Mouse (Mus musculus): ENCODE measurements at regions not wholly inside any gene's neighbourhood (a gene's known extent, or its start where the extent isn't known, plus 50 kb on each side); places are given as distances from the start of the nearest gene placed in this dataset.

- no peak for DNase-seq
These were observed 236.0 kb downstream of the Gm11011 start for GRCm38 (mm10) chr2:169351547-169351946.

DNA sequence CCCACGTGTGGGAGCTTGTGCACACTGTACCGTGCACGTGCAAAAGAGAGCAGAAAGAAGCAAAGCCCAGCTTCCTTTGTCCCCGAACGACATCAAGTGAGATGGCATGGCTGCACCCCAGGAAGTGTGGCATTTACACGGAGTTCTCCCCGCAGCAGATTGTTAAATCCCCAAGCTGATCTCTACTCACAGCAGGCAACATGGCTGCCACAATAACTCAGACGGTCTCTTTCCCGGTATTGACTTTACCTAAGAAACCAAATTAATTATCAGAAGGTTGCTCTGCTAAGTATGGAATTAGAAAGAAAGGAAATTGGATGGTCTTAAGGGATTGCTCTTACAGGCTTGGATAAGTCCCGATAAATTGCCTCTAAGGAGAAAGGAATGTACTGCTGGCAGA lies 241.4 kb downstream of the Gm11011 start:
- DNase-seq = no peak

DNA sequence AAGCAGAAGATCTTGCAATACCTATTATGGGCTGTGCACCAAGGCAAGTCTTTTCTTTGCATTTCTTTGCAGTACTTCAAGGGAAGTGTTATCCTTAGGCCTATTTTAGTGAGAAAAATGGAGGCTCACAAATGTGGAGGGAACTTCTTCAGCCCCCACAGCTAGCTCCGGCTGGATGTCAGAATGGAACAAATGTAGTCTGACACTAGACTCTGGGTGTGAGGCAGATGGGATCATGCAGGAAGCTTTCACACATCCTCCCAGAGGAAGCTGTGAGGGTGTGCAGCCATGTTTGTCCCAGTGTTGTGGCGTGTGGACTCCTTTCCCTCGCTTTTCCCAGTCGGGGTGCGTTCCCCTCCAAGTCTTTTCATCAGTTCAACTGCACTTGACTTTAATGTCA lies 268.0 kb downstream of the Gm11011 start:
- no peak for DNase-seq

DNA sequence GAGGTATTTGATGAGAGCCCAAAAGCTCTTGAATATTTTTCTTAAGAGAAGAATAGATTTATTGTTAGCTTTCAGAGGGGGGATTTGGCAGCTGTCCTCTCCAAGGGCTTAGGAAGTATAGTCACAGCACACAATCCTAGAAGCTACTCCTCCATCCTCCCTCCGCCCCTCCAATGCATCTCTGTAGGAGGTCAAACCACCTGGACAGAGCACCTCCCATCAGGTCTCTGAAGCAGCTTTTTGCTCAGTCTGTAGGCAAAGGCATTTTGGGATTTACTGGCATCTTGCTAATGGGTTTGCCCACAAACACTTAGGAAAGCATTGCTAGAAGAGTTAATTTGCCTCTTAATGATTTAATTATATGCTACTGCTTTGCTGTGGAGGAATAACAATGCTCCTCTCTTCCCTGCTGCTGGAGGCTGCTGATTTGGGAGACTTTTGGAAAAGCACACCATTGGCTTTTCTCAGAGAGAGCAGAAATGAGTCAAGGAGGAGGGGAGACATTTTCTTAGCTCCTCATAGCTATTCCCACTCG lies 273.1 kb downstream of the Gm11011 start:
- no peak for DNase-seq

DNA sequence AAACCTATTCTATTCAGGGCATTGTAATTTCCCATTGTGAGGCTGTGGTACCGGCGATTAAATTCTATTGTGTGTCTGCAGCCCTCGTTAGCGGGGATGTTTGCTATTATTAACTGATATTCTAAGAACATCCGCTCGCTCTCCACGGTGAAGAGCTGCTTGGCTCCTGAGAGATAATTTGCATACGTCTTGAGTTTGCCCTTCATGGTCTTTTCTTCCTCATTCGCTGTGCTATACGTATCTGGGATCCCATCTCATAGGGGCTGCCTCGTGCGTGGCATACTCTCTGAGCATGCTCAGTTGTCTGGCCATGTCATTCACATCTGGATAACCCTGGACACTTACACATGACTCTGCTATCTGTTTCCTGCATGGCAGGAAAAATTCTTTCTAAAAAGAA lies 275.7 kb downstream of the Gm11011 start:
- no peak for DNase-seq

GRCm38 (mm10) chr2:169311356-169311755 lies 276.2 kb downstream of the Gm11011 start:
- no peak for DNase-seq

DNA sequence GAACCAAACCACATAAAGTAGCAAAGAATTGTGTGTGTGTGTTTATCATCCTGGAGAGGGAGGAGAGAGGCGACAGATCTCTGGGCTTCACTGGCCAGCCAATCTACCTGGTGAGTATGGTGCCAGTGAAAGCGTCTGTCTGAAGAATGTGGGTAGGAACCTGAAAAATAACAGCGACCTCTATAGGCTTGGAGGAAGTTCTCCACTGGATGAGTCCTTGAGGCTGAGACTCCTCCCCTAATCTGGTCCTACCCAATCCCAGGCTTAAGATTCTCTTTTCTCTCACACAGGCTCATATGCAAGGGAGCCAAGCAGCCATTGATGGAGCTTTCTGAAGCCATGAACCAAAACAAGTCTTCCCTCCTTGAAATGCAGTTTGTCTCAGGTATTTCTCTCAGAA lies 283.2 kb downstream of the Gm11011 start:
- DNase-seq = no peak

- DNase-seq = no peak
These were observed 286.6 kb downstream of the Gm11011 start for GRCm38 (mm10) chr2:169300966-169301365.

DNA sequence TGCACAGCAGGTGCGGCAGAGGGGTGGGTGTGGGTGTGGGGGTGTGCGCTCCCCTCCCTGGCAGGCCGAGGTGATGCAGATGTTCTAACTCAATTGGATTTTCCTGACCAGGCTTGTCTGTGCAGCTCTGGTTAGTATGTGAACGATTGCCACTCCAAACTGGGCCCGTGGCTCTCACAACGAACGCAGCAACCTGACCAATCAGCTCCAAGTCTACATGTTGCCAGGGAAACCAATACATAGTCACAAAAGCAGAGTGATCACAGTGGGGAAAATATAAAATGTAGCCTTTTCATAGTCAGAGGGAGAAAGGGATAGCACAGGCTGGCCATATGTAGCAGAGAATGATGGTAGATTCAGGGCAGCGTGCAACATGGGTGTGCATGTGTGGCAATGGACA lies 287.1 kb downstream of the Gm11011 start:
- no peak for DNase-seq

- DNase-seq = peak; percentile 13 to 37
These were observed 289.5 kb downstream of the Gm11011 start for GRCm38 (mm10) chr2:169297841-169298627.

DNA sequence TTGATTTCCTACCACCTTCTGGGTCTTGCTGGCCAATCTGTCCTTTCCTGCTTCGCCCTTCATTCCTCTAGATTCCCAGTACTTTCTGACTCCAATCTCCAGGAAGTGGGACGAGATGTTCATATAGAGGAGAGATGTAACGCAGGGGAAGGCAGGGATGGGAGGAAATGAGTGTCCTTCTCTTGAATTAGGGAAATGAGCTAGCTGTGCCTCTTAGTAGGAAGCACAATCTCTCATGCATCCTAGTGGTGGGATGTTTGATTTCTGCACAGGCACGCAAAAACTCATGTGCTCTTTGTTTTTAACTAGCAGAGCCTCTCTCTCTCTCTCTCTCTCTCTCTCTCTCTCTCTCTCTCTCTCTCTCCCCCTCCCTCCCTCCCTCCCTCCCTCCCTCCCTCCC lies 290.3 kb downstream of the Gm11011 start:
- DNase-seq = no peak

DNA sequence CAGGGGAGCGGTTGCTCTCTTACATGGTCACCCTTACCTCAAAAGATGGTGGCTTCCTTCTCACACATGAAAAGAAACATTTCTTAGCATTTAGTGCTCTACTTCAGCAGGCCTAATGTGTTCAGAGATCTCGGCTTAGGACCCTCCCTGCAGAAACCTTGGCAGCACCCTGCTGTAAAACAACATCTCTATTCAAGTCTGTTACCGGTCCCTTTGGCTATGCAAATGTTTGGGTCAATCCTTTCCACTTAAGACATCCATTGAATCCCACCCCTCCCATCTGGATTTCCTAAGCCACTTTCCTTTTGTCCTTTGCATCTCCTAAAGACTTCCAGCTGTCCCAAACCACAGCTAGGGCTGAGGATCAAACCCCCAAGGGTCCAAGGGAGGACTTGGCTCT lies 294.2 kb downstream of the Gm11011 start:
- no peak for DNase-seq

GRCm38 (mm10) chr2:169288891-169289605 lies 298.5 kb downstream of the Gm11011 start:
- DNase-seq = no peak

GRCm38 (mm10) chr2:169286701-169287100 lies 300.8 kb downstream of the Gm11011 start:
- no peak for DNase-seq

DNA sequence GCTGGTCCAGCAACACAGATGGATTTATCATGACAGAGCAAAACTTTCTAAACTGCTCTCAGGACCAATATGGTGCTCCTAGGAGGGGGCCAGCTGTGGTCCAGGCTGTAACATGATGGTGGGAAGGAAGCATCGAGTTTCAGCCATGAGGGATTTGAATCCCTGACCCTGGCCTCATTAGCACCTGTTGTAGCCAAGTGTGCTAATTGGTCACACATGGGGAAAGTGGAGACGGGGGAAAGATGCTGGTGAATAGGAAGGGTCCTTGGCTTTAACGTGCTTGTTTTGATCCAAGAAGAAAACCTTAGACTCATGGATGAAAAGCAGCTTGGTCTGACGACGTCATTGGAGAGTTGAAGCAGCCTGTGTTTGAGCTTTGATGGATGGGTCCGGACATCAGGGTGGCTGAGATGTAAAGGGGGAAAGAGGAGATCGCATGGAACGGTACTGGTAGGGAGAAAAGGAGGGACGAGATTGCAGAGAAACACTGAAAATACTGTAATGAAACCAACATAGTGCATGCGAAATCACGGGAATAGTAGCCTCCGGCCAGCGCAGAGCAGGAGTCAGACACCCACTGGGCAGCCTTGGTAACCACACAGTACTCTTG lies 304.9 kb downstream of the Gm11011 start:
- DNase-seq = no peak

DNA sequence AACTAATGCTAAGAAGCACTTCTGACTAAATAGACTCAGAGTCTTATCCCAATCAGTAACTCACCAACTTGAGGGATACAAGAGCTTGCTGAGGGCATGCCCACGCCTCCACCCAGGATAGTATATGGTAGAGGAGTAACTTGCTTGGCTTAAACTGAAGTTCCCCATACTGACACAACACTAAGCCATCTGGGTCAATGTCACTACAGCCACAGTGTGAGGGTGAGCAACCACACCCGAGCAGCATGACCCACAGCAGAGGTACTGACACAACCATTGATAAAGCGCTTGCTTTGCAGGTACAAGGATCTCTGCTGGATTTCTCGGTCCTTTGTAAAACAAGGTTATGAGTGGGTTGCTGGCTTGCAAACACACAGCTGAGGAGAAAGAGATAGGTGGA lies 312.2 kb downstream of the Gm11011 start:
- no peak for DNase-seq

DNA sequence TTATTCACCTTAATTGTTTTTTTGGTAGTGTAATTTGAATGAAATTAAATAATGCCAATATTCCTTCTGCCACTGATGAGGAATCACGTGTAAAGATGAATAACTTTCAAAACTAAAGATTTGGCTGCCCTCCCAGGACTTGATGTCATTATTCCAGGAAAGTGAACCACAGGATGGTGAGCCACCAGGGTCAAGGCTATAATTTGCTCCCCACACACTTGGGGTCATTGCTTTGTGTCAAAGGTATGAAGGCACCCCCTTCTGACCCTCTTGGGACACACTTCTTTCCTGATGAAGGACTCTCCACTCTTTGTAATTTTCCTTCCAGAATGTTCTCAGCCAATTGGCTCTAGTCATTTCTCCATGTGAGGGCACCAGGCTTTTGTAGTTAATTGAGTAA lies 313.4 kb downstream of the Gm11011 start:
- no peak for DNase-seq

DNA sequence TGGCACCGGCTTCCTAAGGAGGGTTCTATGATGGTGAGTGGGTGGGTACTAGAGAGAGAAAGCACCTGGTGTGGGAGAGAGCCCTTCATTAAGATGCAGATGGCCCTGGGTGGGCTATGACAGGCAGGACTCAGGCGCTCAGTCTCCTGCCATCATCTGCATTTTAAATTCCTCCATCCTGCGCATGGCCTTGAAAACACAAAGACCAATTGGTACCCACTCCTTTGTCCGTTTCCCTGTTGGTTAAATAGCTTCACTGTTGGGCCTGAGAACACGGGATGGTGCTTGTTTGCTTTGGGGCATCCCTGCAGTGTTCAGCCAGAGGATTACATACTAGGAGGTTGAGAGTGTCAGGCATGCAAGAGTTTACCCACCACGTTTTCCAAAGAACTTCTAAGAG lies 314.9 kb downstream of the Gm11011 start:
- no peak for DNase-seq

GRCm38 (mm10) chr2:169272018-169272417 lies 315.5 kb downstream of the Gm11011 start:
- DNase-seq = no peak

- no peak for DNase-seq
These were observed 305.2 kb upstream of the Zfp64 start for GRCm38 (mm10) chr2:169260636-169261035.

GRCm38 (mm10) chr2:169244572-169244971 lies 289.2 kb upstream of the Zfp64 start:
- no peak for DNase-seq

- DNase-seq = no peak
These were observed 288.6 kb upstream of the Zfp64 start for GRCm38 (mm10) chr2:169243981-169244380.

DNA sequence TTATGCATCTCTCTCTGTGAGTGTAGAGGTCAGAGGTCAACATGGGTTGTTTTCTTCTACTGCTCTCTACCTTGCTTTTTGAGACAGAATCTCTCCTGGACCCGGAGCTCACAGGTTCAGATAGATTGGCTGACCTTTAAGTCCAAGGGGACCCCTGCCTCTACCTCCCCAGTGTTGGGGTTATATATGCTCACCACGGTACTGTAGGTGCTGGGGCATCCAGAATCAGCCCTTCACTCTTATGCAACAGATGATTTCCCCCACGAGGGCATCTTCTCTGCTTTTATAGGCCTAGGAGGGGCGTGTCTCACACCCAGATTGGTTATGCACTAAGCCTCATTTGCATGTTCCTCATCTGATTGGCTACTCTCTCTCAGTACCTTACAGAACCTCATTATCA lies 282.5 kb upstream of the Zfp64 start:
- DNase-seq = no peak

DNA sequence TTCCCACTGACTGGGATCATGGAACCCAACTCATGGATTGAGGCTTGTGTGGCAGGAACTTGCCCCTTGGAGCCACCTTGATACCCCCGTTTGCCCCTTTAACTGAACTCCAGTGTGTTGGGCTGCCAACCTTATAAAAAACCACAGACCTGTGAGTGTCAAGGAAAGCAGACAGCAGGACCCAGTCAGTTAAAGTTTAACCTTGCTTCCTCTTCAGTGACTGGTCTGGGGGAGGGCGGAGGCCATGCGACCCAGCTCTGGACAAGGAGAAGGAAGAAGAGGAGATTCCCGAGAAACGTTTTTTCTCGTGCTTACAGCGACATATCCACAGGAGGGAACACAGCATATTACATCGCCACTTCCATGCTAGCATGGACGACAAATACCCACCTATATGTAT lies 281.9 kb upstream of the Zfp64 start:
- peak; percentile 24 to 33 for DNase-seq
